Mouse (Mus musculus) liver, embryonic 13.5 days (tissue): ENCODE data around the gene Pnmal2. TPM values are rescaled to one million over a fixed set of nuclear protein-coding genes. Genes with fewer than 3 reads are reported as not detected.

Experiments
- ATAC-seq: fragments of 200-750 bp; cut with Nextera tagmentation; 2 replicates; pipeline ENCODE4 v1.8.0; 2017; ENCODE audit warnings: low read depth, mild to moderate bottlenecking, moderate number of reproducible peaks, moderate library complexity
- DNase-seq: peaks from one replicate; pipeline ENCODE4 v3.0.0; 2022
- H3K27ac ChIP-seq: fragments of 300-500 bp; sonication (generic); 2 replicates; pipeline ENCODE4 v1.5.1; 2015; ENCODE audit warnings: moderate library complexity, mild to moderate bottlenecking, inconsistent platforms
- H3K27me3 ChIP-seq: fragments of 300-500 bp; sonication (generic); 2 replicates; pipeline ENCODE4 v1.6.1; 2015; ENCODE audit warnings: mild to moderate bottlenecking, inconsistent platforms
- H3K36me3 ChIP-seq: fragments of 300-500 bp; sonication (generic); 2 replicates; pipeline ENCODE4 v1.6.1; 2015; ENCODE audit warnings: mild to moderate bottlenecking, inconsistent platforms
- H3K4me1 ChIP-seq: fragments of 300-500 bp; sonication (generic); replicated peaks from 2 replicates; pipeline ENCODE4 v1.6.1; 2015; ENCODE audit warnings: inconsistent platforms
- H3K4me2 ChIP-seq: fragments of 300-500 bp; sonication (generic); 2 replicates; pipeline ENCODE4 v1.6.1; 2015; ENCODE audit warnings: inconsistent platforms, mild to moderate bottlenecking, moderate library complexity
- H3K4me3 ChIP-seq: fragments of 300-500 bp; sonication (generic); replicated peaks from 2 replicates; pipeline ENCODE4 v1.5.1; 2015; ENCODE audit warnings: mild to moderate bottlenecking, inconsistent platforms
- H3K9ac ChIP-seq: fragments of 300-500 bp; sonication (generic); 2 replicates; pipeline ENCODE4 v1.6.1; 2015; ENCODE audit warnings: mild to moderate bottlenecking, inconsistent platforms
- H3K9me3 ChIP-seq: fragments of 300-500 bp; sonication (generic); replicated peaks from 2 replicates; pipeline ENCODE4 v1.6.1; 2016; ENCODE audit warnings: inconsistent platforms
- WGBS: fragments of 180-500 bp; shearing (Covaris S2); methylation state at CpG from one replicate; pipeline ENCODE4 v1.1.7; 2015; ENCODE audit not compliant: insufficient replicate concordance; 5-methylcytosine and 5-hydroxymethylcytosine counted together
- polyA plus RNA-seq: library from polyadenylated mRNA; unstranded; fragments of >200 nt; fragmentation: Nextera tagmentation; extraction: Ambion mirVana; gene quantifications from 2 replicates; pipeline ENCODE4 v1.2.1, GENCODE M21; 2015

Gene Pnmal2
- polyA plus RNA-seq, 1 experiment from 2014 or later = 0.61 TPM

DNA sequence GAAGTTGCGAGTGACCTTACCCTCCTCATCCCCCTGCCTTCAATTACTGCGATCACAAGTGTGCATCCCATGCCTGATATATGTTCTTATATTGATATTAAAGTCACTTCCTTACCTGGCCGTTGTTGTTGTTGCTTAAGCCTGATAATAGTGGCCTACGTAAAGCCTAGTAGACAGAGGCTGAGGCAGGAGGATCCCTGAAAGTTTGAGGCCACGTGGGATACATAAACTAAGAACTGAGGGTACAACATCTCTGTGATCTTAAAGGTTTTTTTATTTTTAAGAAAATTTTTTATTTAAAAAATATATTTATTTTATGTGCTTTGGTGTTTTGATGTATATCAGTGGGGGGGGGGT is 47.9 kb downstream of the Pnmal2 start, which contains the start of gene Ccdc8:
TSS of gene Ccdc8 (plus strand) at position 258 of the 357 bp plus-strand sequence.
- Histone ChIP-seq H3K9me3 (no peaks in the 10 kb centered on the region), H3K4me3 (peak within 1 kb of the TSS; percentile 60), H3K27ac (peak within 1 kb of the TSS; percentile 48; the same call in 1 of the 2 replicates), H3K9ac (peak within 1 kb of the TSS; percentile 69), H3K36me3 (no peaks in the 10 kb centered on the region), H3K4me1 (peaks cover 57% of the 10 kb centered on the region), H3K4me2 (peak within 1 kb of the TSS; percentile 67), H3K27me3 (peaks cover 22% of the 10 kb centered on the region)
- DNase-seq (no peak), ATAC-seq (no peak)
- WGBS = 81% methylated on average over 5 of the region's 5 CpGs

DNA sequence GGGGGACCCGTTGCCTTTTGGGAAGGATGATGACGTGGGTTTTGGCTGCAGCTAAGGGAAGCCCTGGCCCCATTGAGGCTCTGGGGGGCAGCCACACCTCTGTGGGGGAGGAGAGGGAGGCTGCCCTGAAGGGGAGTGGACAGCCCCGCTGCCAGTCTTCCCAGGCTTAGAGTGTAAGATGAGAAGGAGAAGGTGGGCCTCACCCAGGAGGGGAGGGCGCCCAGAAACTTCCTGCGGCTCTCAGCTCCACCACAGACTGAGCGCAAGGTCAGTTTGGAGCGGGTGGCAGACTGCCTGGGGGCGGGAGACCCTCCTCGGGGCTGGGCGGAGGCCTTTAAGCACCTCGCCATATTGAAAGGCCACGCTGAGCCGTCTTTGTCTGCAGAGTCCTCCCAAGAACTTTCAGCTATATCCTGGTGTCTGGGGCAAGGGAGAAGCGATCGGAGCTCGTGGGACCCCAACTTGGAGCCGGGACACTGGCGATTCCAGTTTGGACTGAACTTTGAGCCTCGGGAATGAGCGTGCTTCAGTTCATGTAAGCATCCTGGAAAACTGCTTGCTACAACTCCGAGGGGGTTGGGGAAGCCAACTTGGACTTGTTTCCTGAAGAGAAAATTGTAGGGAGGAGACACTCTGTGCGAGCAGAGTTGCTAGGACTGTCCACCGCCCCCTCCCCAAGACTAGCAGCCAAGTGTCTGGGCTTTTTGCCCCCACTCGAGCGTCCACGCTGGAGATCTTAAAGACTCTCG is 49.3 kb downstream of the Pnmal2 start:
- Histone ChIP-seq H3K36me3 (0 out of 2 replicates have a peak, but pooled peaks cover 4% of the 10 kb centered on the region), H3K27ac (peak overlapping the region; percentile 19), H3K4me2 (peak overlapping the region; percentile 67), H3K9ac (peak overlapping the region; percentile 69), H3K4me1 (peaks cover 70% of the 10 kb centered on the region), H3K27me3 (peaks cover 22% of the 10 kb centered on the region), H3K9me3 (no peaks in the 10 kb centered on the region), H3K4me3 (peak overlapping the region; percentile 60)
- ATAC-seq = peak; percentile 86
- peak; percentile 62 for DNase-seq
- whole genome bisulfite sequencing = 3% methylated on average over 27 of the region's 27 CpGs

- 10% methylated on average over 20 of the region's 20 CpGs for WGBS
- Histone ChIP-seq H3K4me2 (peak overlapping the region; percentile 67), H3K4me1 (peaks cover 76% of the 10 kb centered on the region), H3K36me3 (0 out of 2 replicates have a peak, but pooled peaks cover 4% of the 10 kb centered on the region), H3K9me3 (no peaks in the 10 kb centered on the region), H3K27me3 (peaks cover 22% of the 10 kb centered on the region), H3K27ac (peak overlapping the region; percentile 19), H3K9ac (peak overlapping the region; percentile 69), H3K4me3 (peak overlapping the region; percentile 60)
- DNase-seq (no peak), ATAC-seq (no peak)
These were observed 49.9 kb downstream of the Pnmal2 start for GRCm38 (mm10) chr7:16994400-16994799.

DNA sequence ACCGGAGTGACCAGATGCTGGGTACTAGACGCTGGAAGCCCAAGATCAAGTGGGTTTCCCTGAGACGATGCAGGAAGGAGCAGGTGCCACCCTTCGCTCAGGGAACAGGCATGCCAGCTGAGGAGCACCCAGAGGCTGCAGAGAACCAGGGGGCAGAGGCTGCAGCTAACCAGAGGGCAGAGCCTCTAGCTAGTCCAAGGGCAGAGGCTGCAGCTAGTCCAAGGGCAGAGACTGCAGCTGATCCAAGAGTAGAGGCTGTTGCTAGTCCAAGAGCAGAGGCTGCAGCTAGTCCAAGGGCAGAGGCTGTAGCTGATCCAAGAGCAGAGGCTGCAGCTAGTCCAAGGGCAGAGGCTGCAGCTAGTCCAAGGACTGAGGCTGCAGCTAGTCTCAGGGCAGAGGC is 50.9 kb downstream of the Pnmal2 start:
- DNase-seq = no peak
- Histone ChIP-seq H3K4me2 (peak overlapping the region; percentile 67), H3K4me3 (peak overlapping the region; percentile 60; the same call in 1 of the 2 replicates), H3K4me1 (peaks cover 69% of the 10 kb centered on the region), H3K9me3 (no peaks in the 10 kb centered on the region), H3K36me3 (0 out of 2 replicates have a peak, but pooled peaks cover 4% of the 10 kb centered on the region), H3K27ac (no peak overlapping the region), H3K27me3 (peaks cover 22% of the 10 kb centered on the region), H3K9ac (0 out of 2 replicates have a peak overlapping the region, but pooled peaks have one; percentile 69)
- no peak for ATAC-seq
- 77% methylated on average over 4 of the region's 4 CpGs for WGBS

Other genes with a start within 250 kb of the Pnmal2 start
- not detected in 2 replicates for gene Ceacam9, start 222.8 kb upstream of the Pnmal2 start, polyA plus RNA-seq
- 195 and 202 TPM in 2 replicates for gene Ap2s1, start 206.3 kb upstream of the Pnmal2 start, polyA plus RNA-seq
- 92.3 and 93.0 TPM in 2 replicates for gene Slc1a5, start 163.3 kb upstream of the Pnmal2 start, polyA plus RNA-seq
- gene Strn4, start 128.8 kb upstream of the Pnmal2 start, polyA plus RNA-seq = 32.8 and 34.0 TPM in 2 replicates
- 10.0 and 10.7 TPM in 2 replicates for gene Fkrp, start 128.0 kb upstream of the Pnmal2 start, polyA plus RNA-seq
- gene Prkd2, start 101.8 kb upstream of the Pnmal2 start, polyA plus RNA-seq = 2.7 and 3.5 TPM in 2 replicates
- gene Dact3, start 69.4 kb upstream of the Pnmal2 start, polyA plus RNA-seq = 0.15 and 0.17 TPM in 2 replicates
- 0.67 and 0.81 TPM in 2 replicates for gene Gng8, start 52.9 kb upstream of the Pnmal2 start, polyA plus RNA-seq
- 1.0 and 1.5 TPM in 2 replicates for gene Ptgir, start 38.2 kb upstream of the Pnmal2 start, polyA plus RNA-seq
- gene Calm3, start 20.6 kb upstream of the Pnmal2 start, polyA plus RNA-seq = 92.0 and 102 TPM in 2 replicates
- 0.07 and 0.10 TPM in 2 replicates for gene Pnmal1, start 15.0 kb downstream of the Pnmal2 start, polyA plus RNA-seq
- gene Gm42372, start 38.4 kb downstream of the Pnmal2 start, polyA plus RNA-seq = 0.07 and 0.09 TPM in 2 replicates
- 2.8 and 3.6 TPM in 2 replicates for gene Ccdc8, start 48.0 kb downstream of the Pnmal2 start, polyA plus RNA-seq
- gene Ppp5c, start 83.2 kb downstream of the Pnmal2 start, polyA plus RNA-seq = 54.0 and 61.1 TPM in 2 replicates
- gene Hif3a, start 117.7 kb downstream of the Pnmal2 start, polyA plus RNA-seq = 12.6 and 14.8 TPM in 2 replicates
- 0.08 and 0.09 TPM in 2 replicates for gene Psg16, start 129.4 kb downstream of the Pnmal2 start, polyA plus RNA-seq
- gene Ceacam3, start 205.6 kb downstream of the Pnmal2 start, polyA plus RNA-seq = not detected in 2 replicates